Mouse (Mus musculus): ENCODE data around the gene Gzmm. TPM values are rescaled to one million over a fixed set of nuclear protein-coding genes. Genes with fewer than 3 reads are reported as not detected.

Gzmm gene
- total RNA-seq, 1 experiment: 2.5 TPM

DNA sequence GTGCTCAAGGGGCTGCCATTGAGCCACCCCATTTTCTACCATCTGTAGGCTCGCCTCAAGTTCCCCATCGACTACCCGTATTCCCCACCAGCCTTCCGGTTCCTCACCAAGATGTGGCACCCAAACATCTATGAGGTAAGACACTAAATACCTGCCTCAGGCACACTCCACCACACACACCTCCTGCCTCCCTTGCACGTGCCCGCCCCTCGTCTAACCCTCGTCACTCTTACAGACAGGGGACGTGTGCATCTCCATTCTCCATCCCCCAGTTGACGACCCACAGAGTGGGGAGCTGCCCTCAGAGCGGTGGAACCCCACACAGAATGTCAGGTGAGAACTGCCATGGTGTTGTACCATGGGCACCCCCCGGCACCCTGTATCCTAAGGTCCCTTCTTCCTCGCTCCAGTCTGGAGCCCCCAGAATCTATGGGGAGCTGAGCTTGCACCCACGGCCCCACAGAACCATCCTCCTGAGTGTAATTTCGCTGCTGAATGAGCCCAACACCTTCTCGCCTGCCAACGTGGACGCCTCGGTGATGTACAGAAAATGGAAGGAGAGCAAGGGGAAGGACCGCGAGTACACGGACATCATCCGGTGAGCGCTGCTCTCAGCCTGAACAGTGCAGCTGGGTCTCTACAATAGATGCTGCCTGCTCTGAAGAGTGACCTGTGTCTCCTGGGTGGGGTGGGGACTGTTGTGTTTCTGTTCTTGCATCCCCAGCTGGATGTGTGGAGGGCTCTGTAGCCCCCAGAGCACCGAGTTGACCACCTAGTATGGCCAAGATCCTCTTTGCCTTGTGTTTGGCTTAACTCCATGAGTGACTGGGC lies 3.8 kb upstream of the Gzmm start:
- TF ChIP-seq CHD2 (IDR thresholded peaks at IDR 0.05; ENCODE audit: low read depth, low read length) (no peak), ZC3H11A (IDR thresholded peaks at IDR 0.05; ENCODE audit: borderline replicate concordance, low read depth, low read length) (no peak), ZNF384 (IDR thresholded peaks at IDR 0.05; ENCODE audit: low read depth, low read length) (no peak), HCFC1 (IDR thresholded peaks at IDR 0.05; ENCODE audit: borderline replicate concordance, insufficient read depth, low read length) (no peak), MAFK (IDR thresholded peaks at IDR 0.05; ENCODE audit: insufficient read depth, low read depth, low read length) (no peak)
- Histone ChIP-seq H3K9ac (ENCODE audit: insufficient read depth, low read depth, low read length, poor library complexity, severe bottlenecking) (no peak overlapping the region), H3K4me1 (ENCODE audit: control insufficient read depth in 2 of 2, insufficient read depth in 2 of 2, low read length in 2 of 2, poor library complexity in 1 of 2) (peaks cover 5 to 35% of the 10 kb centered on the region in 2 experiments), H3K4me3 (ENCODE audit: insufficient read depth in 1 of 2, low read depth in 1 of 2, low read length in 2 of 2, poor library complexity in 1 of 2, severe bottlenecking in 1 of 2) (no peak overlapping the region; a peak in 1 of 4 replicates), H3K27ac (ENCODE audit: insufficient read depth, low read depth, low read length, poor library complexity, severe bottlenecking) (no peak overlapping the region; the same call in 1 of the 2 replicates), H3K36me3 (ENCODE audit: control insufficient read depth, insufficient read depth, low read length, poor library complexity, severe bottlenecking) (peaks cover 53% of the 10 kb centered on the region), H3K9me3 (ENCODE audit: control insufficient read depth, insufficient read depth, low read depth, low read length) (no peaks in the 10 kb centered on the region)
- in situ Hi-C loops (cut with MboI; ENCODE audit: low sequenced_read_pairs in 2 of 2, unreplicated experiment in 2 of 2): no loop called here
- DNase-seq (ENCODE audit: low read depth, low spot score): no peak

DNA sequence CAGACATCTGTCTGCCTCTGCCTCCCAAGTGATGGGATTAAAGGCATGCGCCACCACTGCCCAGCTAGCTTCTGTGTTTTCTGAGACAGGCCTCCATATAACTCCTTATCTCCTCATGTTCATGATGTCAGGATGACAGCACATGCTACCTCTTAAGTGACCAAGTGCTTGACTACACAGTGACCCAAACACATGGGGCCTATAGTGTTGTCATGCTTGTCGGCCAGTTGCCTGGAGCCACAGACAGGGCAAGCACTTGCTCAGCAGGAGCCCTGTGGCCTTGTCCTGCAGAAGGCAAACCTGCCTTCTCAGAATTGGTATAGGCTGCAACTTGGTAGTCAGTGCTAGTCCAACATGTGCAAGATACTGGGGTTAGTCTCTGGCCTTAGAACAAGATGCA lies 2.6 kb upstream of the Gzmm start:
- Histone ChIP-seq H3K27ac (ENCODE audit: insufficient read depth, low read depth, low read length, poor library complexity, severe bottlenecking) (no peak overlapping the region), H3K9me3 (ENCODE audit: control insufficient read depth, insufficient read depth, low read depth, low read length) (no peaks in the 10 kb centered on the region), H3K4me3 (ENCODE audit: insufficient read depth in 1 of 2, low read depth in 1 of 2, low read length in 2 of 2, poor library complexity in 1 of 2, severe bottlenecking in 1 of 2) (no peak overlapping the region), H3K36me3 (ENCODE audit: control insufficient read depth, insufficient read depth, low read length, poor library complexity, severe bottlenecking) (peaks cover 53% of the 10 kb centered on the region), H3K9ac (ENCODE audit: insufficient read depth, low read depth, low read length, poor library complexity, severe bottlenecking) (no peak overlapping the region), H3K4me1 (ENCODE audit: control insufficient read depth in 2 of 2, insufficient read depth in 2 of 2, low read length in 2 of 2, poor library complexity in 1 of 2) (peaks cover 1 to 27% of the 10 kb centered on the region in 2 experiments)
- TF ChIP-seq HCFC1 (IDR thresholded peaks at IDR 0.05; ENCODE audit: borderline replicate concordance, insufficient read depth, low read length): no peak
- no peak for TF ChIP-seq ZC3H11A (IDR thresholded peaks at IDR 0.05; ENCODE audit: borderline replicate concordance, low read depth, low read length)
- no peak for TF ChIP-seq CHD2 (IDR thresholded peaks at IDR 0.05; ENCODE audit: low read depth, low read length)
- TF ChIP-seq ZNF384 (IDR thresholded peaks at IDR 0.05; ENCODE audit: low read depth, low read length): no peak
- TF ChIP-seq MAFK (IDR thresholded peaks at IDR 0.05; ENCODE audit: insufficient read depth, low read depth, low read length): no peak
- in situ Hi-C loops (cut with MboI; ENCODE audit: low sequenced_read_pairs in 2 of 2, unreplicated experiment in 2 of 2): no loop called here
- no peak for DNase-seq (ENCODE audit: low read depth, low spot score)

DNA sequence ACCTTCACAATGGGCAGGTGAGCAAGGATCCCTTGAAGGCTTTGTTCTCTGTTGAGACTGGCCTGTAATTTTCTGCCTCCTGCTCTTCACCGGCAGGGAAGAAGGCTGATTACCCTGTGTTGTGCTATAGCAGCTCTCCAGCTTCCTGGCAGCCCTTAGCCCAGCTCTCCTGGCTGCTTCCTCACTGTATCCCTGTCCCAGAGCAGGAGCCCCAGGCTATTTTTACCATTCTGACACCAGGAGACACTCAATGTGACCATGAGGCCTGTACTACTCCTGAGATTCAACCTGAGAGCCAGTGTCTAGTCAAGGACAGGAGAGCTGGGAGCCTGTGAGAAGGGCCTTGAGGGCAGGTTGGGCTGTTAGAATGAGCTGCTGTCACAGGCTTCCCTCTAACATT lies 2.1 kb upstream of the Gzmm start:
- no peak overlapping the region for H3K4me3 ChIP-seq (ENCODE audit: insufficient read depth in 1 of 2, low read depth in 1 of 2, low read length in 2 of 2, poor library complexity in 1 of 2, severe bottlenecking in 1 of 2)
- peaks cover 1 to 26% of the 10 kb centered on the region in 2 experiments for H3K4me1 ChIP-seq (ENCODE audit: control insufficient read depth in 2 of 2, insufficient read depth in 2 of 2, low read length in 2 of 2, poor library complexity in 1 of 2)
- no peaks in the 10 kb centered on the region for H3K9me3 ChIP-seq (ENCODE audit: control insufficient read depth, insufficient read depth, low read depth, low read length)
- no peak overlapping the region for H3K9ac ChIP-seq (ENCODE audit: insufficient read depth, low read depth, low read length, poor library complexity, severe bottlenecking)
- H3K36me3 ChIP-seq (ENCODE audit: control insufficient read depth, insufficient read depth, low read length, poor library complexity, severe bottlenecking): peaks cover 53% of the 10 kb centered on the region
- H3K27ac ChIP-seq (ENCODE audit: insufficient read depth, low read depth, low read length, poor library complexity, severe bottlenecking): no peak overlapping the region
- DNase-seq (ENCODE audit: low read depth, low spot score): no peak
- TF ChIP-seq CHD2 (IDR thresholded peaks at IDR 0.05; ENCODE audit: low read depth, low read length) (no peak), HCFC1 (IDR thresholded peaks at IDR 0.05; ENCODE audit: borderline replicate concordance, insufficient read depth, low read length) (no peak), MAFK (IDR thresholded peaks at IDR 0.05; ENCODE audit: insufficient read depth, low read depth, low read length) (no peak), ZNF384 (IDR thresholded peaks at IDR 0.05; ENCODE audit: low read depth, low read length) (no peak), ZC3H11A (IDR thresholded peaks at IDR 0.05; ENCODE audit: borderline replicate concordance, low read depth, low read length) (no peak)
- in situ Hi-C loops (cut with MboI; ENCODE audit: low sequenced_read_pairs in 2 of 2, unreplicated experiment in 2 of 2): no loop called here

DNA sequence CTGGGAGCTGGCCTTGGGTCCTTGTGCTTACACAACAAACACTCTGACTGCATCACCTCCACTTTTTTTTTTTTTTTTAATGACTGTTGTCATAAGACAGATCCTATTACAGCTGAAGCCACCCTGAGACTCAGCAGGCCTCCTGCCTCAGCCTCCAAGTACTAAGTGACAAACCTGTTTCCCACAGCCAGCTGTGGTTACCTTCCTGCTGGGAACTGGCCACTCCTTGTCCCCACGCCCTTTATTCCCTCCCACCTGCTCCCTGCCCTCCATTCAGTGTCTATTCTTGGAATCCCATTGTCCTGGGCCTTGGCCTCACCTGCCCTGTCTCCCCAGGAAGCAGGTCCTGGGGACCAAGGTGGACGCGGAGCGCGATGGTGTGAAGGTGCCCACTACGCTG lies 1.3 kb upstream of the Gzmm start:
- no peak for TF ChIP-seq HCFC1 (IDR thresholded peaks at IDR 0.05; ENCODE audit: borderline replicate concordance, insufficient read depth, low read length)
- TF ChIP-seq CHD2 (IDR thresholded peaks at IDR 0.05; ENCODE audit: low read depth, low read length): no peak
- TF ChIP-seq MAFK (IDR thresholded peaks at IDR 0.05; ENCODE audit: insufficient read depth, low read depth, low read length): no peak
- TF ChIP-seq ZNF384 (IDR thresholded peaks at IDR 0.05; ENCODE audit: low read depth, low read length): peak; percentile 66
- Histone ChIP-seq H3K36me3 (ENCODE audit: control insufficient read depth, insufficient read depth, low read length, poor library complexity, severe bottlenecking) (peaks cover 53% of the 10 kb centered on the region), H3K9ac (ENCODE audit: insufficient read depth, low read depth, low read length, poor library complexity, severe bottlenecking) (no peak overlapping the region), H3K4me1 (ENCODE audit: control insufficient read depth in 2 of 2, insufficient read depth in 2 of 2, low read length in 2 of 2, poor library complexity in 1 of 2) (peaks cover 1 to 26% of the 10 kb centered on the region in 2 experiments), H3K27ac (ENCODE audit: insufficient read depth, low read depth, low read length, poor library complexity, severe bottlenecking) (no peak overlapping the region), H3K4me3 (ENCODE audit: insufficient read depth in 1 of 2, low read depth in 1 of 2, low read length in 2 of 2, poor library complexity in 1 of 2, severe bottlenecking in 1 of 2) (no peak overlapping the region), H3K9me3 (ENCODE audit: control insufficient read depth, insufficient read depth, low read depth, low read length) (no peaks in the 10 kb centered on the region)
- in situ Hi-C loops (cut with MboI; ENCODE audit: low sequenced_read_pairs in 2 of 2, unreplicated experiment in 2 of 2): no loop called here
- no peak for DNase-seq (ENCODE audit: low read depth, low spot score)
